ENCODE assay signal across 16 mouse cellular contexts in genomic region chr1:180530457-180531263, GRCm38 (mm10). TPM values are rescaled to one million over a fixed set of nuclear protein-coding genes. Genes with fewer than 3 reads are reported as not detected.
"Had no signal": no experiment of that assay in that cellular context is flagged by ENCODE, and none has a peak within 500 bp of the region (broad histone marks: within the 10 kb centered on the region; RNA-seq: fewer than 3 reads in every experiment).

No protein-coding gene starts in this region.

- H3K36me3 ChIP-seq: kidney, embryonic 15.5 days; limb, embryonic 15.5 days; liver, embryonic 12.5 days; neural tube, embryonic 15.5 days; stomach, embryonic 15.5 days had no signal

- DNase-seq: kidney, adult 2 months; kidney, postnatal 14 days; lung, embryonic 14.5 days; lung, postnatal 14 days; midbrain, embryonic 14.5 days; right cerebral cortex, postnatal 4 days; thymus, adult 2 months; thymus, postnatal 36 days had no signal

- H3K4me3 ChIP-seq: kidney, embryonic 15.5 days; left cerebral cortex, adult 2 months; limb, embryonic 15.5 days; liver, embryonic 12.5 days; myocyte; neural tube, embryonic 15.5 days; stomach, embryonic 15.5 days had no signal

- H3K27ac ChIP-seq: kidney, embryonic 15.5 days; left cerebral cortex, adult 2 months; limb, embryonic 15.5 days; liver, embryonic 12.5 days; neural tube, embryonic 15.5 days; stomach, embryonic 15.5 days had no signal

- H3K4me1 ChIP-seq: limb, embryonic 15.5 days; liver, embryonic 12.5 days; stomach, embryonic 15.5 days had no signal

- H3K27me3 ChIP-seq: kidney, embryonic 15.5 days; limb, embryonic 15.5 days; liver, embryonic 12.5 days; neural tube, embryonic 15.5 days; stomach, embryonic 15.5 days had no signal

RNA-seq across cellular contexts. Expression of gene Stum, which starts 47.4 kb away (rescaled TPM):
- polyA plus RNA-seq: liver, embryonic 16.5 days; lung, embryonic 14.5 days had no signal
